Mouse (Mus musculus) hindbrain, postnatal 0 days (tissue): Measurements from ENCODE around the gene Tmem101. TPM values are rescaled to one million over a fixed set of nuclear protein-coding genes. Genes with fewer than 3 reads are reported as not detected.

ENCODE experiments used
- ATAC-seq: fragments of 200-750 bp; cut with Nextera tagmentation; 2 replicates; pipeline ENCODE4 v1.8.0; 2017; ENCODE audit warnings: mild to moderate bottlenecking, moderate TSS enrichment, moderate library complexity
- DNase-seq: peaks from one replicate; pipeline ENCODE4 v3.0.0-alpha.2; 2015; ENCODE audit warnings: low spot score
- H3K27ac ChIP-seq: fragments of 300-500 bp; sonication (generic); 2 replicates; pipeline ENCODE4 v1.5.1; 2014; ENCODE audit warnings: mild to moderate bottlenecking
- H3K27me3 ChIP-seq: fragments of 300-500 bp; sonication (generic); 2 replicates; pipeline ENCODE4 v1.6.1; 2014; ENCODE audit warnings: low read length, mixed read lengths; ENCODE audit not compliant: insufficient read depth
- H3K36me3 ChIP-seq: fragments of 300-500 bp; sonication (generic); 2 replicates; pipeline ENCODE4 v1.6.1; 2014; ENCODE audit warnings: low read length, mixed read lengths; ENCODE audit not compliant: insufficient read depth
- H3K4me1 ChIP-seq: fragments of 300-500 bp; sonication (generic); 2 replicates; pipeline ENCODE4 v1.6.1; 2014; ENCODE audit warnings: antibody characterized with exemption, low read length, mixed read lengths; ENCODE audit not compliant: insufficient read depth
- H3K4me2 ChIP-seq: fragments of 300-500 bp; sonication (generic); 2 replicates; pipeline ENCODE4 v1.6.1; 2014; ENCODE audit warnings: low read depth, mild to moderate bottlenecking, low read length, moderate library complexity, mixed read lengths
- H3K4me3 ChIP-seq: fragments of 300-500 bp; sonication (generic); 2 replicates; pipeline ENCODE4 v1.5.1; 2014; ENCODE audit warnings: low read length
- H3K9ac ChIP-seq: fragments of 300-500 bp; sonication (generic); replicated peaks from 2 replicates; pipeline ENCODE4 v1.6.1; 2014; ENCODE audit warnings: mild to moderate bottlenecking, low read length, moderate library complexity, mixed read lengths
- H3K9me3 ChIP-seq: fragments of 300-500 bp; sonication (generic); 2 replicates; pipeline ENCODE4 v1.6.1; 2016; ENCODE audit warnings: low read length, mixed read lengths
- CTCF ChIP-seq: IDR thresholded peaks from 2 replicates; pipeline ENCODE4 v1.5.1; 2016; ENCODE audit warnings: antibody characterized with exemption, control low read depth, low read depth
- WGBS: fragments of 180-500 bp; shearing (Covaris S2); extraction: QIAGEN DNeasy Blood & Tissue Kit; methylation state at CpG from one replicate; pipeline ENCODE4 v1.1.7; 2014; 5-methylcytosine and 5-hydroxymethylcytosine counted together
- polyA plus RNA-seq: library from polyadenylated mRNA; unstranded; fragments of >200 nt; fragmentation: Nextera tagmentation; extraction: Ambion mirVana; gene quantifications from 2 replicates; pipeline ENCODE4 v1.2.1, GENCODE M21; 2015
- total RNA-seq: library from RNA; depleted of rRNA; stranded (reverse); fragments of >200 nt; gene quantifications from 2 replicates; pipeline ENCODE4 v1.2.3, GENCODE M21; 2014; rRNA removed

Tmem101 gene
- total and polyA plus RNA-seq, 2 experiments from 2014 or later = 37.4 to 42.5 TPM

- no peaks in the 10 kb centered on the region for H3K36me3 ChIP-seq
These were observed 48.5 kb downstream of the Tmem101 start, which contains the start of gene Pyy for GRCm38 (mm10) chr11:102107732-102108131. Gene Pyy (minus strand): TSS chr11:102107832.

GRCm38 (mm10) chr11:102106911-102107310 is 49.3 kb downstream of the Tmem101 start:
- H3K9ac ChIP-seq = no peak overlapping the region
- ATAC-seq = no peak

More at GRCm38 (mm10) chr11:102107732-102108131, 48.5 kb downstream of the Tmem101 start, which contains the start of gene Pyy:
- H3K9me3 ChIP-seq = no peaks in the 10 kb centered on the region
- H3K4me3 ChIP-seq = no peak within 1 kb of the TSS
- no peak within 1 kb of the TSS for H3K9ac ChIP-seq
- H3K27ac ChIP-seq = no peak within 1 kb of the TSS
- DNase-seq (no peak), ATAC-seq (no peak)
- H3K27me3 ChIP-seq = peaks cover 50% of the 10 kb centered on the region
- no peak for TF ChIP-seq CTCF
- H3K4me2 ChIP-seq = no peak within 1 kb of the TSS
- H3K4me1 ChIP-seq = no peaks in the 10 kb centered on the region
- 13% methylated on average over 9 of the region's 9 CpGs for WGBS

More at GRCm38 (mm10) chr11:102106911-102107310, 49.3 kb downstream of the Tmem101 start:
- no peak for DNase-seq
- Histone ChIP-seq H3K4me3 (no peak overlapping the region), H3K27ac (no peak overlapping the region), H3K27me3 (peaks cover 50% of the 10 kb centered on the region), H3K4me2 (no peak overlapping the region), H3K36me3 (no peaks in the 10 kb centered on the region), H3K4me1 (no peaks in the 10 kb centered on the region), H3K9me3 (no peaks in the 10 kb centered on the region)
- 2% methylated on average over 21 of the region's 21 CpGs for WGBS
- TF ChIP-seq CTCF = no peak

Other genes starting within 250 kb of the Tmem101 start
- 0.22 TPM in 1 of 2 replicates, not detected in the other for gene Sost, start 189.4 kb downstream of the Tmem101 start, total RNA-seq
- 0.14 and 0.16 TPM in 2 replicates for gene Sost, start 189.4 kb downstream of the Tmem101 start, polyA plus RNA-seq
- not detected in 2 replicates for gene Cfap97d1, start 172.1 kb downstream of the Tmem101 start, total RNA-seq
- not detected in 2 replicates for gene Cfap97d1, start 172.1 kb downstream of the Tmem101 start, polyA plus RNA-seq
- 52.0 and 80.7 TPM in 2 replicates for gene Dusp3, start 169.4 kb downstream of the Tmem101 start, total RNA-seq
- 44.7 and 45.2 TPM in 2 replicates for gene Dusp3, start 169.4 kb downstream of the Tmem101 start, polyA plus RNA-seq
- gene Mpp3, start 127.9 kb downstream of the Tmem101 start, total RNA-seq = 73.5 and 81.3 TPM in 2 replicates
- gene Mpp3, start 127.9 kb downstream of the Tmem101 start, polyA plus RNA-seq = 53.8 and 54.1 TPM in 2 replicates
- gene Cd300lg, start 114.9 kb downstream of the Tmem101 start, total RNA-seq = 0.05 and 0.29 TPM in 2 replicates
- gene Cd300lg, start 114.9 kb downstream of the Tmem101 start, polyA plus RNA-seq = 0.19 and 0.40 TPM in 2 replicates
- 49.0 and 49.9 TPM in 2 replicates for gene Mpp2, start 67.9 kb downstream of the Tmem101 start, total RNA-seq
- 25.5 and 26.0 TPM in 2 replicates for gene Mpp2, start 67.9 kb downstream of the Tmem101 start, polyA plus RNA-seq
- not detected in 2 replicates for gene Ppy, start 55.1 kb downstream of the Tmem101 start, total RNA-seq
- gene Ppy, start 55.1 kb downstream of the Tmem101 start, polyA plus RNA-seq = not detected in 2 replicates
- 25.8 and 42.9 TPM in 2 replicates for gene Pyy, start 48.6 kb downstream of the Tmem101 start, total RNA-seq
- 5.7 and 9.5 TPM in 2 replicates for gene Pyy, start 48.6 kb downstream of the Tmem101 start, polyA plus RNA-seq
- gene Nags, start 10.9 kb downstream of the Tmem101 start, total RNA-seq = not detected in 2 replicates
- 0.09 and 0.14 TPM in 2 replicates for gene Nags, start 10.9 kb downstream of the Tmem101 start, polyA plus RNA-seq
- gene Lsm12, start 28.9 kb upstream of the Tmem101 start, total RNA-seq = 65.7 and 167 TPM in 2 replicates
- gene Lsm12, start 28.9 kb upstream of the Tmem101 start, polyA plus RNA-seq = 147 and 153 TPM in 2 replicates
- gene G6pc3, start 33.2 kb upstream of the Tmem101 start, total RNA-seq = 67.5 and 70.1 TPM in 2 replicates
- 43.8 and 46.2 TPM in 2 replicates for gene G6pc3, start 33.2 kb upstream of the Tmem101 start, polyA plus RNA-seq
- gene Hdac5, start 73.8 kb upstream of the Tmem101 start, total RNA-seq = 212 and 350 TPM in 2 replicates
- gene Hdac5, start 73.8 kb upstream of the Tmem101 start, polyA plus RNA-seq = 61.2 and 61.9 TPM in 2 replicates
- 2.3 and 2.4 TPM in 2 replicates for gene BC030867, start 92.5 kb upstream of the Tmem101 start, total RNA-seq
- gene BC030867, start 92.5 kb upstream of the Tmem101 start, polyA plus RNA-seq = 2.1 and 2.3 TPM in 2 replicates
- 2.2 and 2.6 TPM in 2 replicates for gene Asb16, start 112.3 kb upstream of the Tmem101 start, total RNA-seq
- gene Asb16, start 112.3 kb upstream of the Tmem101 start, polyA plus RNA-seq = 0.29 and 0.41 TPM in 2 replicates
- 81.8 and 92.7 TPM in 2 replicates for gene Tmub2, start 128.5 kb upstream of the Tmem101 start, total RNA-seq
- 71.0 and 72.2 TPM in 2 replicates for gene Tmub2, start 128.5 kb upstream of the Tmem101 start, polyA plus RNA-seq
- gene Atxn7l3, start 140.2 kb upstream of the Tmem101 start, total RNA-seq = 146 and 149 TPM in 2 replicates
- gene Atxn7l3, start 140.2 kb upstream of the Tmem101 start, polyA plus RNA-seq = 22.8 and 23.7 TPM in 2 replicates
- 53.7 and 63.7 TPM in 2 replicates for gene Ubtf, start 163.3 kb upstream of the Tmem101 start, total RNA-seq
- 74.6 and 76.1 TPM in 2 replicates for gene Ubtf, start 163.3 kb upstream of the Tmem101 start, polyA plus RNA-seq
- gene Slc4a1, start 209.8 kb upstream of the Tmem101 start, total RNA-seq = 0.22 and 0.84 TPM in 2 replicates
- gene Slc4a1, start 209.8 kb upstream of the Tmem101 start, polyA plus RNA-seq = 0.48 and 0.54 TPM in 2 replicates
- gene Rundc3a, start 237.0 kb upstream of the Tmem101 start, total RNA-seq = 310 and 349 TPM in 2 replicates
- gene Rundc3a, start 237.0 kb upstream of the Tmem101 start, polyA plus RNA-seq = 114 and 125 TPM in 2 replicates